Mouse (Mus musculus): Measurements from ENCODE around the gene Zmiz2. TPM values are rescaled to one million over a fixed set of nuclear protein-coding genes. Genes with fewer than 3 reads are reported as not detected.

The Zmiz2 gene
- 36.7 and 40.4 TPM in 2 replicates for polyA plus RNA-seq (2015; fragmentation: Nextera tagmentation; extraction: Ambion mirVana)

GRCm38 (mm10) chr11:6388726-6389413, at the start of gene Zmiz2:
TSS of gene Zmiz2 (plus strand) at chr11:6389074.
- Histone ChIP-seq H3K9me3 (ENCODE audit: control insufficient read depth, low read length) (no peaks in the 10 kb centered on the region), H3K27me3 (replicated peaks; ENCODE audit: control insufficient read depth, insufficient read depth, low read length) (no peaks in the 10 kb centered on the region), H3K27ac (ENCODE audit: low read length) (peak within 1 kb of the TSS; percentile 91), H3K9ac (replicated peaks; ENCODE audit: low read depth, low read length) (peak within 1 kb of the TSS; percentile 100), H3K36me3 (ENCODE audit: control insufficient read depth, insufficient read depth) (peaks cover 10% of the 10 kb centered on the region; the same call in 1 of the 2 replicates), H3K4me3 (replicated peaks; ENCODE audit: low read length) (peak within 1 kb of the TSS; percentile 87), H3K4me2 (ENCODE audit: low read length) (peak within 1 kb of the TSS; percentile 70), H3K4me1 (replicated peaks; ENCODE audit: control insufficient read depth, insufficient read depth, low read length) (peaks cover 23% of the 10 kb centered on the region)
- peak; percentile 98 for ATAC-seq
- 5% methylated on average over 52 of the region's 60 CpGs for WGBS

- ATAC-seq = no peak
- no peaks in the 10 kb centered on the region for H3K27me3 ChIP-seq (replicated peaks; ENCODE audit: control insufficient read depth, insufficient read depth, low read length)
- no peaks in the 10 kb centered on the region for H3K9me3 ChIP-seq (ENCODE audit: control insufficient read depth, low read length)
- H3K4me1 ChIP-seq (replicated peaks; ENCODE audit: control insufficient read depth, insufficient read depth, low read length) = no peaks in the 10 kb centered on the region
- WGBS = 97% methylated on average over 4 of the region's 4 CpGs
- no peak overlapping the region for H3K4me3 ChIP-seq (replicated peaks; ENCODE audit: low read length)
- no peak overlapping the region for H3K4me2 ChIP-seq (ENCODE audit: low read length)
- H3K36me3 ChIP-seq (ENCODE audit: control insufficient read depth, insufficient read depth) = peaks cover 59% of the 10 kb centered on the region
- H3K27ac ChIP-seq (ENCODE audit: low read length) = no peak overlapping the region
- no peak overlapping the region for H3K9ac ChIP-seq (replicated peaks; ENCODE audit: low read depth, low read length)
These were observed 42.9 kb upstream of the Zmiz2 start for GRCm38 (mm10) chr11:6345956-6346355.

GRCm38 (mm10) chr11:6346966-6347365, 41.9 kb upstream of the Zmiz2 start:
- Histone ChIP-seq H3K27ac (ENCODE audit: low read length) (no peak overlapping the region), H3K36me3 (ENCODE audit: control insufficient read depth, insufficient read depth) (peaks cover 57% of the 10 kb centered on the region), H3K4me3 (replicated peaks; ENCODE audit: low read length) (no peak overlapping the region), H3K4me1 (replicated peaks; ENCODE audit: control insufficient read depth, insufficient read depth, low read length) (no peaks in the 10 kb centered on the region), H3K27me3 (replicated peaks; ENCODE audit: control insufficient read depth, insufficient read depth, low read length) (no peaks in the 10 kb centered on the region), H3K9me3 (ENCODE audit: control insufficient read depth, low read length) (no peaks in the 10 kb centered on the region), H3K9ac (replicated peaks; ENCODE audit: low read depth, low read length) (no peak overlapping the region), H3K4me2 (ENCODE audit: low read length) (no peak overlapping the region)
- 97% methylated on average over 7 of the region's 7 CpGs for WGBS
- no peak for ATAC-seq

GRCm38 (mm10) chr11:6348681-6349200, 40.1 kb upstream of the Zmiz2 start:
- Histone ChIP-seq H3K9ac (replicated peaks; ENCODE audit: low read depth, low read length) (no peak overlapping the region), H3K4me2 (ENCODE audit: low read length) (no peak overlapping the region), H3K36me3 (ENCODE audit: control insufficient read depth, insufficient read depth) (peaks cover 50% of the 10 kb centered on the region), H3K4me1 (replicated peaks; ENCODE audit: control insufficient read depth, insufficient read depth, low read length) (no peaks in the 10 kb centered on the region), H3K9me3 (ENCODE audit: control insufficient read depth, low read length) (no peaks in the 10 kb centered on the region), H3K4me3 (replicated peaks; ENCODE audit: low read length) (no peak overlapping the region), H3K27ac (ENCODE audit: low read length) (no peak overlapping the region), H3K27me3 (replicated peaks; ENCODE audit: control insufficient read depth, insufficient read depth, low read length) (no peaks in the 10 kb centered on the region)
- 85% methylated on average over 11 of the region's 11 CpGs for WGBS
- no peak for ATAC-seq

- ATAC-seq = no peak
These were observed 39.3 kb upstream of the Zmiz2 start for GRCm38 (mm10) chr11:6349586-6349985.

GRCm38 (mm10) chr11:6355106-6355505, 33.8 kb upstream of the Zmiz2 start:
- ATAC-seq = no peak
- no peaks in the 10 kb centered on the region for H3K4me1 ChIP-seq (replicated peaks; ENCODE audit: control insufficient read depth, insufficient read depth, low read length)
- no peak overlapping the region for H3K9ac ChIP-seq (replicated peaks; ENCODE audit: low read depth, low read length)
- H3K27me3 ChIP-seq (replicated peaks; ENCODE audit: control insufficient read depth, insufficient read depth, low read length) = no peaks in the 10 kb centered on the region
- no peak overlapping the region for H3K4me2 ChIP-seq (ENCODE audit: low read length)
- no peaks in the 10 kb centered on the region for H3K9me3 ChIP-seq (ENCODE audit: control insufficient read depth, low read length)
- no peak overlapping the region for H3K27ac ChIP-seq (ENCODE audit: low read length)
- no peak overlapping the region for H3K4me3 ChIP-seq (replicated peaks; ENCODE audit: low read length)
- WGBS = 89% methylated on average over 4 of the region's 4 CpGs
- peaks cover 16% of the 10 kb centered on the region for H3K36me3 ChIP-seq (ENCODE audit: control insufficient read depth, insufficient read depth)

More at GRCm38 (mm10) chr11:6349586-6349985, 39.3 kb upstream of the Zmiz2 start:
- 91% methylated on average over 5 of the region's 5 CpGs for WGBS
- no peak overlapping the region for H3K4me2 ChIP-seq (ENCODE audit: low read length)
- H3K9me3 ChIP-seq (ENCODE audit: control insufficient read depth, low read length) = no peaks in the 10 kb centered on the region
- no peaks in the 10 kb centered on the region for H3K27me3 ChIP-seq (replicated peaks; ENCODE audit: control insufficient read depth, insufficient read depth, low read length)
- H3K36me3 ChIP-seq (ENCODE audit: control insufficient read depth, insufficient read depth) = peaks cover 43% of the 10 kb centered on the region
- no peak overlapping the region for H3K9ac ChIP-seq (replicated peaks; ENCODE audit: low read depth, low read length)
- no peaks in the 10 kb centered on the region for H3K4me1 ChIP-seq (replicated peaks; ENCODE audit: control insufficient read depth, insufficient read depth, low read length)
- no peak overlapping the region for H3K27ac ChIP-seq (ENCODE audit: low read length)
- no peak overlapping the region for H3K4me3 ChIP-seq (replicated peaks; ENCODE audit: low read length)

- 0 out of 2 replicates have a peak, but pooled peaks cover 2% of the 10 kb centered on the region for H3K4me1 ChIP-seq (replicated peaks; ENCODE audit: control insufficient read depth, insufficient read depth, low read length)
- H3K36me3 ChIP-seq (ENCODE audit: control insufficient read depth, insufficient read depth) = no peaks in the 10 kb centered on the region
- ATAC-seq = no peak
- no peak overlapping the region for H3K27ac ChIP-seq (ENCODE audit: low read length)
- no peak overlapping the region for H3K9ac ChIP-seq (replicated peaks; ENCODE audit: low read depth, low read length)
- no peak overlapping the region for H3K4me2 ChIP-seq (ENCODE audit: low read length)
- H3K9me3 ChIP-seq (ENCODE audit: control insufficient read depth, low read length) = no peaks in the 10 kb centered on the region
- 82% methylated on average over 9 of the region's 9 CpGs for WGBS
- no peaks in the 10 kb centered on the region for H3K27me3 ChIP-seq (replicated peaks; ENCODE audit: control insufficient read depth, insufficient read depth, low read length)
- no peak overlapping the region for H3K4me3 ChIP-seq (replicated peaks; ENCODE audit: low read length)
These were observed 24.1 kb upstream of the Zmiz2 start for GRCm38 (mm10) chr11:6364581-6365275.

GRCm38 (mm10) chr11:6365885-6366284, 23.0 kb upstream of the Zmiz2 start:
- Histone ChIP-seq H3K4me3 (replicated peaks; ENCODE audit: low read length) (no peak overlapping the region), H3K27ac (ENCODE audit: low read length) (no peak overlapping the region), H3K9me3 (ENCODE audit: control insufficient read depth, low read length) (no peaks in the 10 kb centered on the region), H3K36me3 (ENCODE audit: control insufficient read depth, insufficient read depth) (no peaks in the 10 kb centered on the region), H3K4me1 (replicated peaks; ENCODE audit: control insufficient read depth, insufficient read depth, low read length) (0 out of 2 replicates have a peak, but pooled peaks cover 2% of the 10 kb centered on the region), H3K27me3 (replicated peaks; ENCODE audit: control insufficient read depth, insufficient read depth, low read length) (no peaks in the 10 kb centered on the region), H3K4me2 (ENCODE audit: low read length) (no peak overlapping the region), H3K9ac (replicated peaks; ENCODE audit: low read depth, low read length) (no peak overlapping the region)
- ATAC-seq = 0 out of 2 replicates have a peak, but pooled peaks have one; percentile 15
- 20% methylated on average over 11 of the region's 11 CpGs for WGBS

- Histone ChIP-seq H3K27me3 (replicated peaks; ENCODE audit: control insufficient read depth, insufficient read depth, low read length) (no peaks in the 10 kb centered on the region), H3K9ac (replicated peaks; ENCODE audit: low read depth, low read length) (no peak overlapping the region), H3K27ac (ENCODE audit: low read length) (no peak overlapping the region), H3K4me2 (ENCODE audit: low read length) (no peak overlapping the region), H3K36me3 (ENCODE audit: control insufficient read depth, insufficient read depth) (no peaks in the 10 kb centered on the region), H3K9me3 (ENCODE audit: control insufficient read depth, low read length) (no peaks in the 10 kb centered on the region), H3K4me1 (replicated peaks; ENCODE audit: control insufficient read depth, insufficient read depth, low read length) (0 out of 2 replicates have a peak, but pooled peaks cover 2% of the 10 kb centered on the region), H3K4me3 (replicated peaks; ENCODE audit: low read length) (no peak overlapping the region)
- ATAC-seq = no peak
- 84% methylated on average over 6 of the region's 6 CpGs for WGBS
These were observed 22.4 kb upstream of the Zmiz2 start for GRCm38 (mm10) chr11:6366434-6366833.

Measured in forebrain, embryonic 16.5 days (tissue).